Comparison of ENCODE assay signal across 9 mouse cellular contexts in genomic region chr16:90622677-90623225, GRCm38 (mm10).
DNase-seq lines count a peak whose midpoint lies in the region; ATAC-seq and TF ChIP-seq lines count a peak whose summit lies in the region.
"Had no signal": no experiment of that assay in that cellular context is flagged by ENCODE, and none has a peak within 500 bp of the region (broad histone marks: within the 10 kb centered on the region; RNA-seq: fewer than 3 reads in every experiment).

No protein-coding gene starts in this region.

- peak overlapping the region; percentile 14; the same call in 1 of the 2 replicates for H3K27ac ChIP-seq in hindbrain, embryonic 13.5 days
- H3K27ac ChIP-seq in hindbrain, embryonic 16.5 days (ENCODE audit: low read depth, low read length) = no peak overlapping the region; the same call in 1 of the 2 replicates
- no peak overlapping the region for H3K27ac ChIP-seq in midbrain, embryonic 13.5 days
- no peak overlapping the region for H3K27ac ChIP-seq in midbrain, embryonic 11.5 days (ENCODE audit: low read depth, low read length)
- peak overlapping the region; percentile 70 for H3K27ac ChIP-seq in forebrain, postnatal 0 days (ENCODE audit: low read depth, low read length)

- H3K9ac ChIP-seq in hindbrain, embryonic 13.5 days = no peak overlapping the region
- H3K9ac ChIP-seq in hindbrain, embryonic 16.5 days (ENCODE audit: low read depth, low read length) = no peak overlapping the region
- no peak overlapping the region for H3K9ac ChIP-seq in midbrain, embryonic 13.5 days (replicated peaks)
- H3K9ac ChIP-seq in midbrain, embryonic 11.5 days (ENCODE audit: low read length) = no peak overlapping the region
- no peak overlapping the region for H3K9ac ChIP-seq in forebrain, postnatal 0 days

- TF ChIP-seq CTCF in forebrain, postnatal 0 days (IDR thresholded peaks at IDR 0.05; ENCODE audit: low read depth) = no peak

- no peak overlapping the region for H3K4me3 ChIP-seq in hindbrain, embryonic 13.5 days
- no peak overlapping the region for H3K4me3 ChIP-seq in hindbrain, embryonic 16.5 days (ENCODE audit: low read length)
- no peak overlapping the region for H3K4me3 ChIP-seq in midbrain, embryonic 13.5 days (replicated peaks)
- no peak overlapping the region for H3K4me3 ChIP-seq in midbrain, embryonic 11.5 days (ENCODE audit: low read depth, low read length)
- H3K4me3 ChIP-seq in forebrain, postnatal 0 days (ENCODE audit: low read depth, low read length) = no peak overlapping the region
- H3K4me3 ChIP-seq: megakaryocyte, embryonic 14.5 days had no signal

- H3K36me3 ChIP-seq in hindbrain, embryonic 13.5 days = no peaks in the 10 kb centered on the region
- H3K36me3 ChIP-seq in hindbrain, embryonic 16.5 days (ENCODE audit: control insufficient read depth, insufficient read depth, low read length) = no peaks in the 10 kb centered on the region
- no peaks in the 10 kb centered on the region for H3K36me3 ChIP-seq in midbrain, embryonic 13.5 days
- H3K36me3 ChIP-seq in midbrain, embryonic 11.5 days (ENCODE audit: control insufficient read depth, insufficient read depth, low read length) = no peaks in the 10 kb centered on the region
- no peaks in the 10 kb centered on the region for H3K36me3 ChIP-seq in forebrain, postnatal 0 days (ENCODE audit: insufficient read depth)

- H3K9me3 ChIP-seq in hindbrain, embryonic 13.5 days = no peaks in the 10 kb centered on the region
- H3K9me3 ChIP-seq in hindbrain, embryonic 16.5 days (ENCODE audit: control insufficient read depth, low read length) = no peaks in the 10 kb centered on the region
- H3K9me3 ChIP-seq in midbrain, embryonic 13.5 days = peaks cover 6% of the 10 kb centered on the region; the same call in 1 of the 2 replicates
- no peaks in the 10 kb centered on the region for H3K9me3 ChIP-seq in midbrain, embryonic 11.5 days (ENCODE audit: control insufficient read depth, low read length)
- H3K9me3 ChIP-seq in forebrain, postnatal 0 days (ENCODE audit: low read length) = no peaks in the 10 kb centered on the region; the same call in 1 of the 2 replicates

- H3K27me3 ChIP-seq in hindbrain, embryonic 13.5 days = no peaks in the 10 kb centered on the region
- H3K27me3 ChIP-seq in hindbrain, embryonic 16.5 days (replicated peaks; ENCODE audit: control insufficient read depth, insufficient read depth, low read length) = no peaks in the 10 kb centered on the region
- no peaks in the 10 kb centered on the region for H3K27me3 ChIP-seq in midbrain, embryonic 13.5 days
- no peaks in the 10 kb centered on the region for H3K27me3 ChIP-seq in midbrain, embryonic 11.5 days (ENCODE audit: control insufficient read depth, insufficient read depth, low read length)
- no peaks in the 10 kb centered on the region for H3K27me3 ChIP-seq in forebrain, postnatal 0 days (ENCODE audit: insufficient read depth, low read length)
- H3K27me3 ChIP-seq: megakaryocyte, embryonic 14.5 days had no signal

- peaks cover 43% of the 10 kb centered on the region for H3K4me1 ChIP-seq in hindbrain, embryonic 13.5 days (replicated peaks)
- H3K4me1 ChIP-seq in hindbrain, embryonic 16.5 days (ENCODE audit: control insufficient read depth, insufficient read depth, low read depth, low read length) = peaks cover 12% of the 10 kb centered on the region; the same call in 1 of the 2 replicates
- H3K4me1 ChIP-seq in midbrain, embryonic 13.5 days (replicated peaks) = peaks cover 18% of the 10 kb centered on the region
- no peaks in the 10 kb centered on the region for H3K4me1 ChIP-seq in midbrain, embryonic 11.5 days (ENCODE audit: control insufficient read depth, insufficient read depth, low read length)
- H3K4me1 ChIP-seq in forebrain, postnatal 0 days (ENCODE audit: insufficient read depth) = peaks cover 18% of the 10 kb centered on the region
- H3K4me1 ChIP-seq: megakaryocyte, embryonic 14.5 days had no signal

- H3K4me2 ChIP-seq in hindbrain, embryonic 13.5 days = no peak overlapping the region
- no peak overlapping the region for H3K4me2 ChIP-seq in hindbrain, embryonic 16.5 days (ENCODE audit: low read length)
- H3K4me2 ChIP-seq in midbrain, embryonic 13.5 days (replicated peaks) = no peak overlapping the region
- no peak overlapping the region for H3K4me2 ChIP-seq in midbrain, embryonic 11.5 days
- no peak overlapping the region for H3K4me2 ChIP-seq in forebrain, postnatal 0 days (ENCODE audit: low read depth)

- DNase-seq in midbrain, embryonic 11.5 days (ENCODE audit: low spot score, missing footprints) = no peak
- no peak for DNase-seq in forebrain, postnatal 0 days
- DNase-seq in retina, embryonic 14.5 days (ENCODE audit: low spot score) = peak; percentile 43
- DNase-seq in frontal cortex, postnatal 14 days (ENCODE audit: low spot score in 2 of 2) = no peak

- 69% methylated on average over 8 of the region's 8 CpGs for WGBS in hindbrain, embryonic 13.5 days
- 62% methylated on average over 8 of the region's 8 CpGs for WGBS in hindbrain, embryonic 16.5 days
- WGBS in midbrain, embryonic 13.5 days = 72% methylated on average over 8 of the region's 8 CpGs
- 77% methylated on average over 8 of the region's 8 CpGs for WGBS in midbrain, embryonic 11.5 days
- WGBS in forebrain, postnatal 0 days = 51% methylated on average over 8 of the region's 8 CpGs

- no peak for ATAC-seq in hindbrain, embryonic 13.5 days (ENCODE audit: low FRiP score)
- ATAC-seq in hindbrain, embryonic 16.5 days = no peak
- ATAC-seq in midbrain, embryonic 13.5 days = peak; percentile 43; the same call in 1 of the 2 replicates
- ATAC-seq in midbrain, embryonic 11.5 days (ENCODE audit: low FRiP score) = no peak
- ATAC-seq in forebrain, postnatal 0 days = no peak
- no peak for ATAC-seq in inflammation-experienced regulatory T-cells, adult 6 months

Comparison
In these comparisons a context has a peak if more than half of its experiments do, and no peak if none do; other contexts are left out.
1. H3K27ac ChIP-seq: peak in hindbrain, embryonic 13.5 days (single experiment) and forebrain, postnatal 0 days (single experiment); none in hindbrain, embryonic 16.5 days (single experiment), midbrain, embryonic 13.5 days (single experiment) and midbrain, embryonic 11.5 days (single experiment).